Mouse (Mus musculus) brain, embryonic 14.5 days (tissue): ENCODE data around the gene Gm3776.
"Not testable (repeated sequence)": the region's sequence is repeated elsewhere in the genome, so short reads cannot be mapped to it uniquely, and the experiment has no call there.

Experiments used
- CTCF ChIP-seq: fragments of 200-500 bp; IDR thresholded peaks from 2 replicates; pipeline ENCODE4 v1.5.1; 2012; ENCODE audit warnings: inconsistent platforms, mild to moderate bottlenecking, moderate library complexity, borderline replicate concordance; ENCODE audit not compliant: insufficient read depth, insufficient read length; ENCODE audit errors: extremely low read depth
- POLR2A ChIP-seq: fragments of 200-500 bp; IDR thresholded peaks from 2 replicates; pipeline ENCODE4 v1.6.1; 2012; ENCODE audit warnings: mild to moderate bottlenecking, inconsistent platforms, borderline replicate concordance; ENCODE audit not compliant: poor library complexity, insufficient read depth, insufficient read length, severe bottlenecking; ENCODE audit errors: extremely low read depth

- not testable (repeated sequence) for TF ChIP-seq CTCF, POLR2A
Observed at GRCm38 (mm10) chr9:78294781-78295180, 37.9 kb downstream of the Gm3776 start.
